Mouse (Mus musculus) E14TG2a.4 (cell line): ENCODE measurements around the gene Gm17949.

Source experiments
- CTCF ChIP-seq: conservative IDR thresholded peaks from 2 replicates; pipeline ENCODE4 v1.5.1; 2014; ENCODE audit warnings: low read length
- NANOG ChIP-seq: IDR thresholded peaks from 2 replicates; pipeline ENCODE4 v1.6.1; 2014; ENCODE audit warnings: borderline replicate concordance, low read length, mixed read lengths
- POU5F1 ChIP-seq: IDR thresholded peaks from 2 replicates; pipeline ENCODE4 v1.6.1; 2014; ENCODE audit warnings: low read length, borderline replicate concordance

GRCm38 (mm10) chr17:57001228-57001627, 10.0 kb upstream of the Gm17949 start:
- no peak for TF ChIP-seq CTCF
- no peak for TF ChIP-seq POU5F1
- TF ChIP-seq NANOG, result no peak
